Mouse (Mus musculus): ENCODE data around the gene Gm7075. TPM values are rescaled to one million over a fixed set of nuclear protein-coding genes. Genes with fewer than 3 reads are reported as not detected.

Gm7075 gene
- total RNA-seq, 2 experiments from 2014 or later, result not detected

Other genes with a start within 250 kb of the Gm7075 start
- 100 to 1,000 TPM; 239 to 253 TPM for gene Mypn, start 217.8 kb downstream of the Gm7075 start, total RNA-seq (2021)
- gene Herc4, start 178.0 kb downstream of the Gm7075 start, total RNA-seq (2021), result 10 to 100 TPM; 17.5 to 20.6 TPM
- gene Sirt1, start 40.1 kb downstream of the Gm7075 start, total RNA-seq (2021), result 1 to 10 TPM; 5.4 to 6.8 TPM
- gene Dnajc12, start 39.3 kb downstream of the Gm7075 start, total RNA-seq (2021), result 10 to 100 TPM; 14.4 to 15.6 TPM
- gene Ctnna3, start 8.3 kb upstream of the Gm7075 start, total RNA-seq (2021), result 10 to 100 TPM; 11.0 to 15.8 TPM